Mouse (Mus musculus) ovary, adult 2 months (tissue): Measurements from ENCODE around the gene Ppil6. TPM values are rescaled to one million over a fixed set of nuclear protein-coding genes. Genes with fewer than 3 reads are reported as not detected.

ENCODE experiments used
- polyA plus RNA-seq: library from polyadenylated mRNA; depleted of rRNA; stranded (reverse); fragments of >200 nt; gene quantifications from 2 replicates; pipeline ENCODE4 v1.2.3, GENCODE M21; 2012; rRNA removed

Gene Ppil6
- 1.2 and 2.1 TPM in 2 replicates for polyA plus RNA-seq

GRCm38 (mm10) chr10:41489708-41490517, at the start of gene Ppil6, which contains the start of gene Smpd2:
Ppil6 (plus strand) TSS chr10:41490439.
Smpd2 (minus strand) TSS chr10:41490369.

GRCm38 (mm10) chr10:41450137-41450670, 40.0 kb upstream of the Ppil6 start, which contains the start of gene Zbtb24:
Zbtb24 (plus strand) TSS chr10:41450383.

GRCm38 (mm10) chr10:41476171-41477017, 13.8 kb upstream of the Ppil6 start, which contains the start of gene Mical1:
Mical1 (plus strand) TSS chr10:41476314.

GRCm38 (mm10) chr10:41518981-41519618, 28.9 kb downstream of the Ppil6 start, which contains the start of gene Cd164:
Cd164 (plus strand) TSS chr10:41519414.

Other genes with a start within 250 kb of the Ppil6 start
- 13.1 and 13.3 TPM in 2 replicates for gene Fig4, start 187.2 kb upstream of the Ppil6 start, polyA plus RNA-seq
- 0.10 and 0.16 TPM in 2 replicates for gene Ak9, start 186.5 kb upstream of the Ppil6 start, polyA plus RNA-seq
- 19.2 and 20.4 TPM in 2 replicates for gene Zbtb24, start 40.1 kb upstream of the Ppil6 start, polyA plus RNA-seq
- 48.1 and 53.0 TPM in 2 replicates for gene Mical1, start 14.1 kb upstream of the Ppil6 start, polyA plus RNA-seq
- gene Smpd2, start 70 bp upstream of the Ppil6 start, polyA plus RNA-seq, result 74.9 and 102 TPM in 2 replicates
- gene Cd164, start 29.0 kb downstream of the Ppil6 start, polyA plus RNA-seq, result 80.4 and 109 TPM in 2 replicates
- gene Ccdc162, start 226.2 kb downstream of the Ppil6 start, polyA plus RNA-seq, result 4.0 and 4.2 TPM in 2 replicates